Mouse (Mus musculus): ENCODE measurements around the gene Rad51b. TPM values are rescaled to one million over a fixed set of nuclear protein-coding genes. Genes with fewer than 3 reads are reported as not detected.

Gene Rad51b
- polyA plus RNA-seq, 1 experiment from 2014 or later: 8.0 TPM

GRCm38 (mm10) chr12:79729926-79730506 is 432.9 kb downstream of the Rad51b start:
- ATAC-seq (ENCODE audit: insufficient read depth) (no peak), DNase-seq (no peak)
- no peaks in the 10 kb centered on the region for H3K27me3 ChIP-seq (ENCODE audit: insufficient read depth, low read length)
- H3K36me3 ChIP-seq (ENCODE audit: insufficient read depth): no peaks in the 10 kb centered on the region
- no peak overlapping the region for H3K4me3 ChIP-seq (ENCODE audit: low read depth, low read length)
- peaks cover 21% of the 10 kb centered on the region for H3K9me3 ChIP-seq (ENCODE audit: low read depth, low read length)
- 0 out of 2 replicates have a peak overlapping the region, but pooled peaks have one; percentile 40 for H3K27ac ChIP-seq (ENCODE audit: low read depth)
- H3K4me1 ChIP-seq (ENCODE audit: insufficient read depth): peaks cover 18% of the 10 kb centered on the region
- no peak overlapping the region for H3K4me2 ChIP-seq
- 58% methylated on average over 5 of the region's 5 CpGs for WGBS
- no peak for TF ChIP-seq CTCF (IDR thresholded peaks at IDR 0.05; ENCODE audit: low read depth)
- H3K9ac ChIP-seq: no peak overlapping the region

- Histone ChIP-seq H3K4me2 (no peak overlapping the region), H3K27me3 (ENCODE audit: insufficient read depth, low read length) (no peaks in the 10 kb centered on the region), H3K27ac (ENCODE audit: low read depth) (peak overlapping the region; percentile 66; the same call in 1 of the 2 replicates), H3K9me3 (ENCODE audit: low read depth, low read length) (peaks cover 21% of the 10 kb centered on the region), H3K36me3 (ENCODE audit: insufficient read depth) (no peaks in the 10 kb centered on the region), H3K4me1 (ENCODE audit: insufficient read depth) (peaks cover 18% of the 10 kb centered on the region), H3K4me3 (ENCODE audit: low read depth, low read length) (no peak overlapping the region), H3K9ac (no peak overlapping the region)
- TF ChIP-seq CTCF (IDR thresholded peaks at IDR 0.05; ENCODE audit: low read depth): no peak
- WGBS: 79% methylated on average over 6 of the region's 6 CpGs
- ATAC-seq (ENCODE audit: insufficient read depth): no peak
- no peak for DNase-seq
Measured at GRCm38 (mm10) chr12:79731905-79732304, 434.8 kb downstream of the Rad51b start.

GRCm38 (mm10) chr12:79732355-79733115 is 435.5 kb downstream of the Rad51b start:
- ATAC-seq (ENCODE audit: insufficient read depth) (no peak), DNase-seq (peak; percentile 40)

GRCm38 (mm10) chr12:79735341-79735785 is 438.3 kb downstream of the Rad51b start:
- H3K36me3 ChIP-seq (ENCODE audit: insufficient read depth): no peaks in the 10 kb centered on the region
- TF ChIP-seq CTCF (IDR thresholded peaks at IDR 0.05; ENCODE audit: low read depth): no peak
- ATAC-seq (ENCODE audit: insufficient read depth) (peak; percentile 44; the same call in 1 of the 2 replicates), DNase-seq (peak; percentile 58)
- no peak overlapping the region for H3K9ac ChIP-seq
- H3K4me1 ChIP-seq (ENCODE audit: insufficient read depth): peaks cover 13% of the 10 kb centered on the region
- H3K4me3 ChIP-seq (ENCODE audit: low read depth, low read length): no peak overlapping the region
- no peaks in the 10 kb centered on the region for H3K9me3 ChIP-seq (ENCODE audit: low read depth, low read length)
- no peaks in the 10 kb centered on the region for H3K27me3 ChIP-seq (ENCODE audit: insufficient read depth, low read length)
- H3K4me2 ChIP-seq: no peak overlapping the region
- H3K27ac ChIP-seq (ENCODE audit: low read depth): peak overlapping the region; percentile 2; the same call in 1 of the 2 replicates
- WGBS: 56% methylated on average over 13 of the region's 13 CpGs

More at GRCm38 (mm10) chr12:79732355-79733115, 435.5 kb downstream of the Rad51b start:
- Histone ChIP-seq H3K27ac (ENCODE audit: low read depth) (peak overlapping the region; percentile 66), H3K4me3 (ENCODE audit: low read depth, low read length) (no peak overlapping the region), H3K9me3 (ENCODE audit: low read depth, low read length) (peaks cover 16% of the 10 kb centered on the region), H3K27me3 (ENCODE audit: insufficient read depth, low read length) (no peaks in the 10 kb centered on the region), H3K9ac (no peak overlapping the region), H3K4me2 (no peak overlapping the region), H3K36me3 (ENCODE audit: insufficient read depth) (no peaks in the 10 kb centered on the region), H3K4me1 (ENCODE audit: insufficient read depth) (peaks cover 18% of the 10 kb centered on the region)
- TF ChIP-seq CTCF (IDR thresholded peaks at IDR 0.05; ENCODE audit: low read depth): no peak
- WGBS: 52% methylated on average over 12 of the region's 12 CpGs

GRCm38 (mm10) chr12:79735882-79736281 is 438.8 kb downstream of the Rad51b start:
- WGBS: 79% methylated on average over 4 of the region's 4 CpGs
- ATAC-seq (ENCODE audit: insufficient read depth) (no peak), DNase-seq (no peak)
- Histone ChIP-seq H3K4me1 (ENCODE audit: insufficient read depth) (peaks cover 11% of the 10 kb centered on the region), H3K4me2 (no peak overlapping the region), H3K27me3 (ENCODE audit: insufficient read depth, low read length) (no peaks in the 10 kb centered on the region), H3K9ac (no peak overlapping the region), H3K9me3 (ENCODE audit: low read depth, low read length) (no peaks in the 10 kb centered on the region), H3K4me3 (ENCODE audit: low read depth, low read length) (no peak overlapping the region), H3K36me3 (ENCODE audit: insufficient read depth) (no peaks in the 10 kb centered on the region), H3K27ac (ENCODE audit: low read depth) (0 out of 2 replicates have a peak overlapping the region, but pooled peaks have one; percentile 4)
- no peak for TF ChIP-seq CTCF (IDR thresholded peaks at IDR 0.05; ENCODE audit: low read depth)

GRCm38 (mm10) chr12:79738700-79739099 is 441.6 kb downstream of the Rad51b start:
- H3K27me3 ChIP-seq (ENCODE audit: insufficient read depth, low read length): no peaks in the 10 kb centered on the region
- H3K27ac ChIP-seq (ENCODE audit: low read depth): no peak overlapping the region
- H3K9me3 ChIP-seq (ENCODE audit: low read depth, low read length): no peaks in the 10 kb centered on the region
- H3K4me3 ChIP-seq (ENCODE audit: low read depth, low read length): no peak overlapping the region
- H3K36me3 ChIP-seq (ENCODE audit: insufficient read depth): no peaks in the 10 kb centered on the region
- no peak for ATAC-seq (ENCODE audit: insufficient read depth)
- no peak overlapping the region for H3K9ac ChIP-seq
- no peaks in the 10 kb centered on the region; the same call in 1 of the 2 replicates for H3K4me1 ChIP-seq (ENCODE audit: insufficient read depth)
- no peak for DNase-seq
- no peak overlapping the region for H3K4me2 ChIP-seq
- TF ChIP-seq CTCF (IDR thresholded peaks at IDR 0.05; ENCODE audit: low read depth): no peak

Measured in lung, embryonic 14.5 days (tissue).